In genomic region chr3:109648242-109648641, GRCm38 (mm10) we compare ENCODE assay signal across 14 mouse cellular contexts.
"Had no signal": no experiment of that assay in that cellular context is flagged by ENCODE, and none has a peak within 500 bp of the region (broad histone marks: within the 10 kb centered on the region; RNA-seq: fewer than 3 reads in every experiment).

No protein-coding gene starts in this region.

- ATAC-seq: midbrain, embryonic 16.5 days had no signal

- DNase-seq: lung, adult 18-20 months; lung, embryonic 14.5 days; lung, postnatal 14 days; lung, postnatal 36 days; midbrain, embryonic 14.5 days; retina, postnatal 1 day; right cerebral cortex, adult 18-20 months; right cerebral cortex, postnatal 25 days; right cerebral cortex, postnatal 4 days; spleen, adult 18-20 months; thymus, adult 18-20 months; thymus, postnatal 14 days; thymus, postnatal 36 days had no signal
